ENCODE assay signal across 12 mouse cellular contexts in genomic region chr4:149340680-149341079, GRCm38 (mm10). TPM values are rescaled to one million over a fixed set of nuclear protein-coding genes. Genes with fewer than 3 reads are reported as not detected.
A peak's percentile ranks its signal among the peaks of the same experiment; 100 is the strongest.
DNase-seq lines count a peak whose midpoint lies in the region; ATAC-seq lines count a peak whose summit lies in the region.
"Had no signal": no experiment of that assay in that cellular context is flagged by ENCODE, and none has a peak within 500 bp of the region (broad histone marks: within the 10 kb centered on the region; RNA-seq: fewer than 3 reads in every experiment).

No protein-coding gene starts in this region.

- no peaks in the 10 kb centered on the region for H3K4me1 ChIP-seq in intestine, embryonic 15.5 days (replicated peaks)
- peaks cover 5% of the 10 kb centered on the region; the same call in 1 of the 2 replicates for H3K4me1 ChIP-seq in intestine, embryonic 16.5 days (ENCODE audit: control insufficient read depth, insufficient read depth, low read length)
- H3K4me1 ChIP-seq: kidney, embryonic 15.5 days; neural tube, embryonic 13.5 days had no signal

- no peak overlapping the region for H3K4me3 ChIP-seq in intestine, embryonic 15.5 days (replicated peaks)
- H3K4me3 ChIP-seq in intestine, embryonic 16.5 days (ENCODE audit: low read length), result no peak overlapping the region
- H3K4me3 ChIP-seq: kidney, embryonic 15.5 days; neural tube, embryonic 13.5 days had no signal

- H3K9ac ChIP-seq in intestine, embryonic 15.5 days, result no peak overlapping the region
- H3K9ac ChIP-seq in intestine, embryonic 16.5 days (ENCODE audit: low read depth, low read length), result no peak overlapping the region
- H3K9ac ChIP-seq: kidney, embryonic 15.5 days; neural tube, embryonic 13.5 days had no signal

- no peak overlapping the region for H3K4me2 ChIP-seq in intestine, embryonic 15.5 days (replicated peaks)
- no peak overlapping the region for H3K4me2 ChIP-seq in intestine, embryonic 16.5 days (ENCODE audit: low read depth, low read length)
- H3K4me2 ChIP-seq: kidney, embryonic 15.5 days; neural tube, embryonic 13.5 days had no signal

- no peak overlapping the region for H3K27ac ChIP-seq in intestine, embryonic 15.5 days
- no peak overlapping the region; the same call in 1 of the 2 replicates for H3K27ac ChIP-seq in intestine, embryonic 16.5 days (ENCODE audit: low read length)
- H3K27ac ChIP-seq: kidney, embryonic 15.5 days; neural tube, embryonic 13.5 days had no signal

- DNase-seq in ZHBTc4 (ENCODE audit: low read depth, low spot score) (peak; percentile 42), liver (peak; percentile 33)
- peak; percentile 23 for DNase-seq in mesoderm, embryonic 11.5 days (ENCODE audit: low read depth, low spot score)
- no peak for DNase-seq in left cerebral cortex, adult 8-10 months (ENCODE audit: low spot score in 2 of 2)
- no peak for DNase-seq in kidney, adult 11 months
- DNase-seq: adrenal gland, postnatal 10 days; cerebellum, adult 2 months; right cerebral cortex, postnatal 14 days had no signal

- H3K36me3 ChIP-seq in intestine, embryonic 15.5 days, result peaks cover 33% of the 10 kb centered on the region
- peaks cover 13% of the 10 kb centered on the region; the same call in 1 of the 2 replicates for H3K36me3 ChIP-seq in intestine, embryonic 16.5 days (ENCODE audit: control insufficient read depth, insufficient read depth, low read length)

- H3K9me3 ChIP-seq in intestine, embryonic 15.5 days, result no peaks in the 10 kb centered on the region
- H3K9me3 ChIP-seq in intestine, embryonic 16.5 days (ENCODE audit: control insufficient read depth, low read length), result no peaks in the 10 kb centered on the region
- H3K9me3 ChIP-seq: kidney, embryonic 15.5 days; neural tube, embryonic 13.5 days had no signal

- ATAC-seq in intestine, embryonic 15.5 days, result peak; percentile 31
- ATAC-seq in intestine, embryonic 16.5 days, result no peak

- WGBS in intestine, embryonic 15.5 days, result 60% methylated on average over 2 of the region's 2 CpGs
- 68% methylated on average over 2 of the region's 2 CpGs for WGBS in intestine, embryonic 16.5 days

- H3K27me3 ChIP-seq in intestine, embryonic 15.5 days (replicated peaks), result no peaks in the 10 kb centered on the region
- no peaks in the 10 kb centered on the region for H3K27me3 ChIP-seq in intestine, embryonic 16.5 days (replicated peaks; ENCODE audit: control insufficient read depth, insufficient read depth, low read length)
- H3K27me3 ChIP-seq: kidney, embryonic 15.5 days; neural tube, embryonic 13.5 days had no signal

RNA-seq across cellular contexts. Expression of gene Kif1b, which starts 33.2 kb away (rescaled TPM):
- 23.3 and 25.5 TPM in 2 replicates for polyA plus RNA-seq in intestine, embryonic 15.5 days (2015; fragmentation: Nextera tagmentation; extraction: Ambion mirVana)
- 18.2 and 19.2 TPM in 2 replicates for polyA plus RNA-seq in intestine, embryonic 16.5 days (2015; fragmentation: Nextera tagmentation; extraction: Ambion mirVana)
- total RNA-seq in left cerebral cortex, adult 8-10 months (2022), result 100 to 1,000 TPM; 419 to 466 (median 440) TPM

Comparison
In these comparisons a context has a peak if more than half of its experiments do, and no peak if none do; other contexts are left out.
1. DNase-seq: peak in ZHBTc4 (single experiment), liver (single experiment) and mesoderm, embryonic 11.5 days (single experiment); none in left cerebral cortex, adult 8-10 months (0 of 2) and kidney, adult 11 months (single experiment).